Mouse (Mus musculus) stomach, embryonic 16.5 days (tissue): ENCODE results near the gene Rap1b. TPM values are rescaled to one million over a fixed set of nuclear protein-coding genes. Genes with fewer than 3 reads are reported as not detected.

ENCODE experiments used
- ATAC-seq: fragments of 200-750 bp; cut with Nextera tagmentation; 2 replicates; pipeline ENCODE4 v1.8.0; 2017; ENCODE audit warnings: moderate number of reproducible peaks, moderate TSS enrichment; ENCODE audit not compliant: insufficient read depth, low FRiP score
- H3K27ac ChIP-seq: fragments of 300-500 bp; sonication (generic); 2 replicates; pipeline ENCODE4 v1.5.1; 2014; ENCODE audit warnings: low read length
- H3K27me3 ChIP-seq: fragments of 300-500 bp; sonication (generic); 2 replicates; pipeline ENCODE4 v1.6.1; 2014; ENCODE audit warnings: low read length, control low read depth, mixed read lengths; ENCODE audit not compliant: control insufficient read depth, insufficient read depth
- H3K36me3 ChIP-seq: fragments of 300-500 bp; sonication (generic); 2 replicates; pipeline ENCODE4 v1.6.1; 2014; ENCODE audit warnings: low read length; ENCODE audit not compliant: control insufficient read depth, insufficient read depth
- H3K4me1 ChIP-seq: fragments of 300-500 bp; sonication (generic); 2 replicates; pipeline ENCODE4 v1.6.1; 2014; ENCODE audit warnings: low read length, control low read depth, mixed read lengths; ENCODE audit not compliant: control insufficient read depth, insufficient read depth
- H3K4me2 ChIP-seq: fragments of 300-500 bp; sonication (generic); 2 replicates; pipeline ENCODE4 v1.6.1; 2014; ENCODE audit warnings: low read depth, low read length, mixed read lengths
- H3K4me3 ChIP-seq: fragments of 300-500 bp; sonication (generic); replicated peaks from 2 replicates; pipeline ENCODE4 v1.5.1; 2014; ENCODE audit warnings: mild to moderate bottlenecking, low read length
- H3K9ac ChIP-seq: fragments of 300-500 bp; sonication (generic); 2 replicates; pipeline ENCODE4 v1.6.1; 2014; ENCODE audit warnings: low read length
- H3K9me3 ChIP-seq: fragments of 300-500 bp; sonication (generic); replicated peaks from 2 replicates; pipeline ENCODE4 v1.6.1; 2016; ENCODE audit warnings: low read length, control low read depth; ENCODE audit not compliant: control insufficient read depth
- WGBS: fragments of 180-500 bp; shearing (Covaris S2); extraction: QIAGEN DNeasy Blood & Tissue Kit; methylation state at CpG from one replicate; pipeline ENCODE4 v1.1.7; 2014; 5-methylcytosine and 5-hydroxymethylcytosine counted together
- polyA plus RNA-seq: library from polyadenylated mRNA; unstranded; fragments of >200 nt; fragmentation: Nextera tagmentation; extraction: Ambion mirVana; gene quantifications from 2 replicates; pipeline ENCODE4 v1.2.1, GENCODE M21; 2015

Rap1b gene
- polyA plus RNA-seq, 1 experiment from 2014 or later, result 176 TPM

- peaks cover under 1% of the 10 kb centered on the region; the same call in 1 of the 2 replicates for H3K4me1 ChIP-seq
- no peak overlapping the region for H3K4me2 ChIP-seq
- no peaks in the 10 kb centered on the region for H3K9me3 ChIP-seq
- no peaks in the 10 kb centered on the region for H3K27me3 ChIP-seq
- no peak overlapping the region for H3K9ac ChIP-seq
- ATAC-seq, result no peak
- no peaks in the 10 kb centered on the region for H3K36me3 ChIP-seq
- H3K27ac ChIP-seq, result no peak overlapping the region
- no peak overlapping the region for H3K4me3 ChIP-seq
- 76% methylated on average over 6 of the region's 6 CpGs for WGBS
Measured at GRCm38 (mm10) chr10:117798436-117799035, 47.3 kb downstream of the Rap1b start.

DNA sequence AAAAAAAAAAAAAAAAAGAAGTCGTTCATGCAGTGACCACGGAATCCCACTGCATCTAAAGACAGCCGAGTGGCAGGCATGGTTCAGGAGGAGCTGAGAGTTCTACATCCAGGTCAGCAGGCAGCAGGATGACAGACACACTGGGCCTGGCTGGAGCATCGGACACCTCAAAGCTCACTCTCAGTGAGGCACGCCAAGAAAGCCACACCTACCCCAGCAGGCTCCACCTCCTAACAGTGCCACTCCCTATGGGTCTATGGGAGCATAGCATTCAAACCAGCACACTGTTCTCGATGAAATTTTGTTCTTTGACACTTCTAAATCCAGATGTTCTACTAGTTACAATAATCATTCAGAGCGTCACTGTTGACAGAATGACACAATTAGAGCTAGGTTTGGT is 48.2 kb downstream of the Rap1b start:
- no peak overlapping the region for H3K4me2 ChIP-seq
- 75% methylated on average over 7 of the region's 7 CpGs for WGBS
- no peaks in the 10 kb centered on the region for H3K9me3 ChIP-seq
- H3K9ac ChIP-seq, result no peak overlapping the region
- H3K4me1 ChIP-seq, result peaks cover 5% of the 10 kb centered on the region; the same call in 1 of the 2 replicates
- H3K4me3 ChIP-seq, result no peak overlapping the region
- ATAC-seq, result no peak
- H3K27me3 ChIP-seq, result no peaks in the 10 kb centered on the region
- no peak overlapping the region for H3K27ac ChIP-seq
- no peaks in the 10 kb centered on the region for H3K36me3 ChIP-seq

DNA sequence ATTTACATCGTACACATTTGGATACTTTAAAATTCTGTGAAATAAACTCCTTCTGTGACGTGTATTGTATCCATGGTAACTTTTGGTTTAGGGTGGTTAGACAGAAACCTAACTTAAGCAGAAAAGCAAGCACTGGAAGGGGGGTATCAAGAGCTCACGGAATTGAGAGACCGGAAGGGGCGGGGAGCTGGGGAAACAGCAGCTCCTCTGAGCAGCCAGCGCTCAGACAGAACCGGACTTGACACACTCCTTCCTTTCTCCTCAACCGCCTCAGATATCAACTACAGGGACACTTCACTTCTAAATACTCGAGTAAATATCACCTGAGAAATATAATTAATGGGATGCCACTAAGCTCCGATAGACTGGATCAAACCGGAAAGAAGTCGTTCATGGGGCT is 48.7 kb downstream of the Rap1b start:
- no peak overlapping the region for H3K9ac ChIP-seq
- H3K27me3 ChIP-seq, result no peaks in the 10 kb centered on the region
- H3K4me2 ChIP-seq, result no peak overlapping the region
- no peaks in the 10 kb centered on the region for H3K36me3 ChIP-seq
- ATAC-seq, result no peak
- no peak overlapping the region for H3K4me3 ChIP-seq
- no peak overlapping the region for H3K27ac ChIP-seq
- 86% methylated on average over 12 of the region's 12 CpGs for WGBS
- peaks cover 5% of the 10 kb centered on the region; the same call in 1 of the 2 replicates for H3K4me1 ChIP-seq
- no peaks in the 10 kb centered on the region for H3K9me3 ChIP-seq

DNA sequence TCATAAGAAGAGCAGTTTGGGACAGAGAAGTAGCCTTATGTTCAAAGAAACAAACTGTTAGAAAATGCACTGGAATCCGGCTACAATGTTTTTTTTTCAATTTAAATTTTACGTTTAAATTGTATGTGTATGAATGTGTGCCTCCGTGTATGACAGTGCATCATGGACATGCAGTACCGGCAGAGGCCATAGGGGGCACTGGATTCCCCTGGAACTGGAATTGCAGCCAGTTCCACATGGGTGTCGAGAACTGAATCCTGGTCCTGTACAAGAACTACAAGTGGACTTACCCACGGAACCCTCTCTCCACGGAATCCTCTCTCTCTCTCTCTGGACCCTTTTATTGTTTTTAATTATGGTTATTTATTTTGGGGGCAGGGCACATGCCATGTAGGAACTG is 49.7 kb downstream of the Rap1b start:
- no peaks in the 10 kb centered on the region for H3K36me3 ChIP-seq
- 93% methylated on average over 7 of the region's 7 CpGs for WGBS

DNA sequence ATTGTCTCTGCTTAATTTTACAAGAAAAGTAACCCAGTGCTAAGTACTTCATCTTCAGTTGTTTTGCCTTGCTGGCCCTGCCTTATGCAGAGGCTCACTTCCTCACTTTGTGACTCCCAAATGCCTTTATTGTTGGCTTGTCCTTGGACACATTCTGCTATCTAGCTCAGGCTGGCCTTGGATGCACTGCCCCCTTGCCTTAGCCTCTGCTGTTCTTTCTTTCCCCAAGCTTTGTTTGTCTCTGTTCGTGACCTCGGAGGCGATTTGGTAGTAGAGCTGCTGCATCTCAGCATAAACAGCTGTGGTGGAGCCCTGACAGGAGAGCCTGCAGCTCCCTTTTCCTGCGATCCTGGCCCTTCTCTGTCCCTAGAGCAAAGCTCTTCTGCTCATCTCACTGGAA is 50.6 kb downstream of the Rap1b start:
- H3K4me3 ChIP-seq, result no peak overlapping the region
- H3K9me3 ChIP-seq, result no peaks in the 10 kb centered on the region
- no peak overlapping the region for H3K9ac ChIP-seq
- peaks cover 17% of the 10 kb centered on the region for H3K4me1 ChIP-seq
- 56% methylated on average over 4 of the region's 4 CpGs for WGBS
- no peak for ATAC-seq
- no peak overlapping the region for H3K4me2 ChIP-seq
- no peaks in the 10 kb centered on the region for H3K27me3 ChIP-seq
- no peak overlapping the region for H3K27ac ChIP-seq
- H3K36me3 ChIP-seq, result no peaks in the 10 kb centered on the region

More for the DNA sequence above, 49.7 kb downstream of the Rap1b start:
- no peak overlapping the region for H3K4me3 ChIP-seq
- H3K27ac ChIP-seq, result no peak overlapping the region
- H3K4me2 ChIP-seq, result no peak overlapping the region
- no peaks in the 10 kb centered on the region for H3K27me3 ChIP-seq
- H3K4me1 ChIP-seq, result peaks cover 12% of the 10 kb centered on the region
- no peaks in the 10 kb centered on the region for H3K9me3 ChIP-seq
- no peak for ATAC-seq
- H3K9ac ChIP-seq, result no peak overlapping the region

DNA sequence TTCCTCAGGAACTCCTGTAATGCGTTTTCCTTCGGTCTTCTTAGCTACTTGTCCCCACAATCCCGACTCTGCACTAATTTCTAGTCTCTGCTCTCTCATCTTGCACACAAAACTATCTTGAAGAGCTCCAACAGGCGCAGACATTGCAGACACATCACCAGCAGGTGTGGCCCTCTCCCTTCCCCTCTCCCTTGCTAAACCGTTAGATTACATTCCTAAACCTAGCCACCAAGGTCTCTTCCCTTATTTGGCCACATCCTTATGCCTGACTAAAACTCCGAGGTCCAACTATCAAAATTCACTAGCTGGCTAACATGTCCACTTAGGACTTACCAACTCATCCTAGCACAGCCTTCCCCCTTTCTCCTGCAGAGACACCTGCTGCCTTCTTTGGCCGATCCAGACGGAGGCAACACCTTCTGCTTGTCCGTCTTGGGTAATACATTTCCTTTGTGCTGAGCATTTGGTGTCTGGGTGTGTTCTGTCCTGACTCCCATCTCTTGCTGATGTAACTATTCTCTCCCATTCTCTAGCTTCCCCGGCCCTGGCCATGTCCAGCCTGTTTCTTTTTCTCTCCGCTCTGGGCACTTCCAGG is 52.3 kb downstream of the Rap1b start:
- H3K4me1 ChIP-seq, result peaks cover 17% of the 10 kb centered on the region
- peak overlapping the region; percentile 61 for H3K4me2 ChIP-seq
- peak overlapping the region; percentile 93 for H3K27ac ChIP-seq
- H3K9ac ChIP-seq, result peak overlapping the region; percentile 35; the same call in 1 of the 2 replicates
- no peaks in the 10 kb centered on the region for H3K36me3 ChIP-seq
- peak overlapping the region; percentile 56 for H3K4me3 ChIP-seq
- H3K27me3 ChIP-seq, result no peaks in the 10 kb centered on the region
- no peak for ATAC-seq
- no peaks in the 10 kb centered on the region for H3K9me3 ChIP-seq
- 60% methylated on average over 11 of the region's 11 CpGs for WGBS

GRCm38 (mm10) chr10:117792141-117793091 is 53.4 kb downstream of the Rap1b start, which contains the start of gene Nup107:
Nup107 (minus strand) TSS chr10:117792705.
- under 1% methylated on average over 75 of the region's 75 CpGs for WGBS
- Histone ChIP-seq H3K27me3 (no peaks in the 10 kb centered on the region), H3K27ac (peak within 1 kb of the TSS; percentile 93), H3K9ac (peak within 1 kb of the TSS; percentile 86), H3K4me1 (peaks cover 17% of the 10 kb centered on the region), H3K9me3 (no peaks in the 10 kb centered on the region), H3K36me3 (no peaks in the 10 kb centered on the region), H3K4me2 (peak within 1 kb of the TSS; percentile 61), H3K4me3 (peak within 1 kb of the TSS; percentile 85)
- peak; percentile 98 for ATAC-seq

DNA sequence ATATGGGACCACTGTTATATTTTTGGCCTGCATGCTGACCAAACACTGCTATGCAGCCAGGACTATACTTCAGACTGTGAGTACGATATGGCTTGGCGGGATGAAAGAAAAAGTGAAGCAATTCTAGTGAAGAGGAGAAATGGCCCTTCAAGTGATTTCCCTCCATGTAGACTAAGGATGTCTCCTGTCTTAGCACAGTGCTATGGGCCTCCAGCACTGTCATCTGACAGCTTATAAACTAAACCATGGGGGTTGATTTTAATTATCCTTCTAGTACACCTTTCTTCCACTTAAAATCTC is 54.7 kb downstream of the Rap1b start:
- no peak overlapping the region for H3K27ac ChIP-seq
- H3K27me3 ChIP-seq, result no peaks in the 10 kb centered on the region
- no peak for ATAC-seq
- 87% methylated on average over 2 of the region's 2 CpGs for WGBS
- no peak overlapping the region for H3K4me3 ChIP-seq
- H3K9me3 ChIP-seq, result no peaks in the 10 kb centered on the region
- H3K4me2 ChIP-seq, result peak overlapping the region; percentile 59
- H3K9ac ChIP-seq, result no peak overlapping the region
- H3K36me3 ChIP-seq, result peaks cover 4% of the 10 kb centered on the region
- peaks cover 17% of the 10 kb centered on the region for H3K4me1 ChIP-seq
